Mouse (Mus musculus): ENCODE measurements around the gene Ncor2.

Ncor2 gene

GRCm38 (mm10) chr5:125127920-125128319, 51.1 kb downstream of the Ncor2 start:
- no peak for DNase-seq (ENCODE audit: low spot score)

DNA sequence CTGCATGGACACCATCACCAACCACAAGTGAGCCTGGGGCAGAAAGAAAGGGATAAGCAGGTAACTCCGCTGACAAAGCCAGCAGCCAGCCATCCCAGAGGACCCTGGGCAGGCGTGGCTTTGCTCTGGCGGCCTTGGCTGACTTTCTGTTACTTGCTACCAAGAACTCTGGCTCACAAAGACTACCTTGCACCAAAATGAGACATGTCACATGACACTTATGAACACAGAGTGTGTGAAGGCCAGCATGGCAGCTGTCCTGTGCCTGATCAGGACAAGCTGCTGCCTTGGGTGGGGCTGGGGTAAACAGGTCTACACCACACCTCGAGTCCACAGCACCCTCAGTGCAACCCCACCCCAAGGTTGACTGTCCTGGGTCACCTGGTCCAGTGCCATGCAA, 51.6 kb downstream of the Ncor2 start:
- no peak for DNase-seq (ENCODE audit: low spot score)

DNA sequence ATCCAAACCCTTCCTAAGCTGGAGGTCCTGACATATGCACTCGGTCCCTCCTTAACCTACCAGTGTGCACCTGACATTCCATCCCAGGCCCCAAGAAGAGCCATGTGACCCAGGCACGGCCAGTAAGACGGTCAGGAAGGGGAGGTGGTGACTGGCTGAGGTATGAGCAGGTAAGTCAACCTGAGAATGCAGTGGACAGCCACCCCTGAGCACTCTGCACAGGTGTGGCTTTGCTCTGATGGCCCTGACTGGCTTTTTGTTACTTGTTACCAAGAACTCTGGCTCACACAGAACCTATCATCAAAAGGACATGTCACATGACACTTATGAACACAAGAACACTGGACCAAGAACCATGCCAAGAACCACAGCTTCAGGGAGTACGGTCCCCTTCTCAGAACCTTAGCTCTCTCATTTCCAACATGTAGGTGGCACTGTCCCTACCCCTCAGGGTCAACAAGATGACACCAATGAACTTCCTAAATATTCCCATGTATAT, 53.0 kb downstream of the Ncor2 start:
- DNase-seq (ENCODE audit: low spot score) = no peak

DNA sequence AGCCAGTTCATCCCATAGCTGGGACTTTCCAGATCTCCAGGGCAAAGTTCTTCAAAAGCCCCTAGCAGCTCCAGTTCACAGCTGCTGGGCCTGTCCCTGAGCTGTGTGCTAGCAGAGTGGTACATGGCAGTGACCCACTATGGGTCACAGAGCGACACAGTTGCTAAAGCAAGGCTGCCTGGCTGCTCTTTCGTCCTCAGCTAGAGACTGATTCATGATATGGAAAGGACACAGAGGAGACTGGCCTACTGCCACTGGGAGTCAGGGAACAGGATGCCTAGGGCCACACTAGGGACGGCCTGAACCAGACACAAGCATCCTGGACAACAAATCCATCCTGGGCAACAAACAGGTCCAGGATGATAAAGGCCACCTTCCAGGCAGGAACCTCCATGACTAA, 53.8 kb downstream of the Ncor2 start:
- no peak for DNase-seq (ENCODE audit: low spot score)

GRCm38 (mm10) chr5:125124002-125124401, 55.0 kb downstream of the Ncor2 start:
- no peak for DNase-seq (ENCODE audit: low spot score)

- DNase-seq (ENCODE audit: low spot score) = no peak
Observed at GRCm38 (mm10) chr5:125123206-125123605, 55.8 kb downstream of the Ncor2 start.

DNA sequence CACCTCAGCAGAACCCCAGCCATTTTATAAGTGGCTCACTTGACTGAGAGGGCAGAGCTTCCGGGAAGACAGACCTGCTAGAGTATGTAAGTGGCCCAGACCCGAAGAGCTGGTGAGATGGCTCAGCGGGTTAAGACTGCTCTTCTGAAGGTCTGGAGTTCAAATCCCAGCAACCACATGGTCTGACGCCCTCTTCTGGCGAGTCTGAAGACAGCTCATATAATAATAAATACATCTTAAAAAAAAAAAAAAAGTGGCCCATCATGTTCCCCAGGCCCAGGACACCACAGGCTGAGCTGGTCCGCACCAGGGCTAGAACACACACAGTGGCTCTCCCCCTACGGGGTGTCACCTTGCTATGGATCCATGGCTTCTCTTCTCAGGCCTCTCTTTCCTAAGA, 56.5 kb downstream of the Ncor2 start:
- no peak for DNase-seq (ENCODE audit: low spot score)

DNA sequence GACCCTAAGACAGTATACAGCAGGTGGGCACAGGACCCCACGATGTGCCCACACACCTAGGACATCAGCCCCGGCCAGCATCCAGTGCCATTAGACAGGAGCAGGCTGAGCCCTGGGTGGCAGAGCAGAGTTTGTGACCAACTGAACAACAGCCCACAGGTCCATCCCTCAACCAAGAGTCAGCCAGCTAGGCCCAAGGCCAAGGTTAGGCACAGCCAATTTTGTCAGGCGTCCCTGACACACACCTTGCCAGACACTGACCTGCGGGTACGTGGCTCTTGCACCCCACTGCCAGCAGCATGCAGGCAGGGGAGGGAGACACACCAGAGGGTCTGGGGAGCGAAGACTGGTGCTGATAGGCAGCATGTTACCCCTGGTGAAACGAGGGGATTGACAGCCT, 57.0 kb downstream of the Ncor2 start:
- DNase-seq (ENCODE audit: low spot score) = no peak

- no peak for DNase-seq (ENCODE audit: low spot score)
Observed at GRCm38 (mm10) chr5:125120517-125121303, 58.3 kb downstream of the Ncor2 start.

- no peak for DNase-seq (ENCODE audit: low spot score)
Observed at GRCm38 (mm10) chr5:125117238-125117637, 61.8 kb downstream of the Ncor2 start.

GRCm38 (mm10) chr5:125113029-125113428, 66.0 kb downstream of the Ncor2 start:
- no peak for DNase-seq (ENCODE audit: low spot score)

GRCm38 (mm10) chr5:125112588-125112987, 66.4 kb downstream of the Ncor2 start:
- no peak for DNase-seq (ENCODE audit: low spot score)

DNA sequence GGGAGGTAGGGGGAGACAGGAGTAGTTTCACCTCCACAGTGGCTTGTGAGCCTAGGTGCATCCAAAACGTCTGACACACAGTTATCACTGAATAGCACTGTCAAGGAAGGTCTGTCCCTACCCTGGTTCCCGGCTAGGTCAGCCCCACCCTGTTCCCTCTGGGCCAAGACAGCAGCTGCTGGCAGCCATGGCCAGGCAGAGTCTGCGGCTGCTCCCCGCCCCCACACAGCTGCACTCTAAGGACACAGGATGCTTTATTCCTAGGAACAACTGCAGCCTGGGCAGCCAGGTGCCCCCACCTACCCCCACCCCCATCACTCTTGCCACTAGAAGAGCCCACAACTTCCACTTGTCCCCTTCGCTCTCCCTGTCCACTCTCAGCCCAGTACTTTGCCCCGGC, 67.9 kb downstream of the Ncor2 start:
- DNase-seq (ENCODE audit: low spot score) = no peak

DNA sequence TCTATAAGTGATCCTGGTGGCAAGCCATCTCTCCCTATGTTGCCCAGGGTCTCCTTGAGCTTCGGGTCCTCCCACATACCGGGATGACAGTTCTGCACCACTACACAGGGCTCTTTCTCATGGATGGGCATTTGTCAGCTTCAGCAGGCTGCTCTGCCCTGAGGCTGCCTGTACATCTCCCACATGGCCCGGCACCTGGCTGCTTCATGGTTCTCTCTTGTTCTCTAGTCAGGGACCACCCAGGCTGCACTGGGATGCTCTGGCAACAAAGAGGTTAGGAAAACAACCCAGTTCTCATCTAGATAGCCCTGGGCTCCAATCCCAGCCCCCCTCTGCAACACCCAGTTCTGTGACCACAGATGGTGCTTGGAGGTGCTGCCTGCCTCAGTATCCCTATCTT, 68.3 kb downstream of the Ncor2 start:
- DNase-seq (ENCODE audit: low spot score) = no peak

GRCm38 (mm10) chr5:125110196-125110595, 68.8 kb downstream of the Ncor2 start:
- no peak for DNase-seq (ENCODE audit: low spot score)

DNA sequence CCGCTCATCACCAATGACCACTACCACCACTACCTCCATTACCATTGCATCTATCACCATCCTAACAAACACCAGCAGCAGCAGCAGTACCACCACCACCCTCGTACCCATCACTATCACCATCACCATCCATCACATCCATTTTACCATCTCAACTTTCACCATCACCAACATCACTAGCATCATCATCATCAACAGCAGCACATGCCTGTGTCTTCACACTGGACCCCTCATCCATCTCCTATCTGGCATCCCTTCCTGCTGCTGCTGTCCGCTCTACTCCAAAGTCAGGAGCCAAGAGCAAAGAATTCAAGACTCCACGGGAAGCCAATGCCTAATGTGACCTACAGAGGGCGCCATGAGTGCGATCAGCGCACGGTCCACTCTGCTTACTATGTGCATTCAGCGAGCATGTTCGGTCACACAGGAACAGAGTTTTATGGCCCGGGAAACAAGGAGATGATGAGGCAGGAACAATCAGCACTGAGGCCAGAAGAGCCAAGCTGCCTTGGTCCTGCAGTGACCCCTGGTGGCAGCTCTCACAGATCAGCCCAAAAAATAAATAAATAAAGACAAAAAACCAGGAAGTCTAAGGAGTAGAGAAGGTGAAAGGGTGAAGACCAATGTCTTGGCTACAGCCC, 71.9 kb downstream of the Ncor2 start:
- DNase-seq (ENCODE audit: low spot score) = peak; percentile 39

DNA sequence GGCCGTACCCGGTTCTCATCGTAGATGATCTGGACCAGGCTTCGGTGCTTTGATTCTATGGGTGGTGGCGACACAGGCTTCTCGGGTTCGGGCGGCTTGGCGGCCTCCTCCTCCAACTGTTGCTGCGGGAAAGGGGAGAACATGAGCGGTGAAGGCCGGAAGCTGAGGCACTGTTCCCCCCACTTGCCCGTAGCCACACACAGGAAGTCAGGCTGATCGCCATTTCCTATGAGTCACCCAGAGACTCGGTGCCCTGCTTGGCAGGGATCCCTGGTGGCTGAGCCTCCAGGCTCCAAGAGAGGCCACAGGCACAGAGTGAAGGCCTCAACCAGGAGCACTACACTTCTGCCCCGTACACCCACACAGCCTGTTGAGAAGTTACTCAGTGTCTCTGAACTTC, 72.8 kb downstream of the Ncor2 start:
- no peak for DNase-seq (ENCODE audit: low spot score)

GRCm38 (mm10) chr5:125104841-125105240, 74.2 kb downstream of the Ncor2 start:
- DNase-seq (ENCODE audit: low spot score) = no peak

- DNase-seq (ENCODE audit: low spot score) = no peak
Observed at GRCm38 (mm10) chr5:125103396-125103795, 75.6 kb downstream of the Ncor2 start.

DNA sequence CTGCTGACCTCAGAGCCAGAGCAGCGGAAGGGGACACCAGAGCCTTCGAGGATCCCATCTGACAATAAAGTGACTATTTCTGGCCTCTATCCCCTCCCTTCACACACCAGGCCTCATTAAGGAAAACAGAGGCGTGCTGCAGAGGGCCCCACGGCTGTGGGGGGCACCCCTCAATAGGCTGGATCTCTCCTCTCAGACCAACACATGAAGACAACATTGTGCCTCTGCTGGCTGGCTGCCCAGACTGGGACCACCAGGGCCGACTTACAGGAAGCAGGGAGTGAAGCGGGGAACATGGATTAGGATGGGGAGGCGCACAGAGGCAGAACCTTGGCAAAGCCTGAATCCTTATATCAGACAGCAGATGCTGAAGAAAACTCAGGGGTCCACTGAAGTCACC, 76.1 kb downstream of the Ncor2 start:
- DNase-seq (ENCODE audit: low spot score) = no peak

DNA sequence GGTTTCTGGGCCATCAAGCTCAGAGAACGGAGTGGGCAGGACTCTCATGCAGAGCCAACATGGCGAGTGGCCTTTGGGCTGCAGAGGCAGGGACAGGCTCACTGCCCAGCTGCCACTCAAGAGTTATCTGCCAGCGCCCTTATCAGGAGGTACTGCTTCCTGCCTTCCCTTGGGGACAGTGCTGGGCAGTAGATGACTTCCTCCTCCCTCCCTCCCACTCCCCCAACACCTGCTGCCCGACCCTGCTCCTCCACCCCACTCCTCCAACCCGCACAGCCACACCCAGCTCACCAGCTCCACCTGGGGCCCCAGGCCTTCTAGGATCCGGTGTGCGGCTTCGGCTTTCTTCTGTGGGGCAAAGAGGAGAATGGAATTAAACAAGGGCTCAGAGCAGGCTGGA, 76.7 kb downstream of the Ncor2 start:
- DNase-seq (ENCODE audit: low spot score) = no peak

- no peak for DNase-seq (ENCODE audit: low spot score)
Observed at GRCm38 (mm10) chr5:125099785-125100350, 79.2 kb downstream of the Ncor2 start.

GRCm38 (mm10) chr5:125098692-125099091, 80.3 kb downstream of the Ncor2 start:
- DNase-seq (ENCODE audit: low spot score) = no peak

Measured in layer of hippocampus, adult 9-10 months (tissue).